Mouse (Mus musculus) MEL (cell line): ENCODE results near the gene Vax2. TPM values are rescaled to one million over a fixed set of nuclear protein-coding genes. Genes with fewer than 3 reads are reported as not detected.

Experiments used
- DNase-seq: peaks from one replicate; pipeline ENCODE4 v3.0.0; 2011; ENCODE audit warnings: low read depth, low spot score
- H3K27ac ChIP-seq: 2 replicates; pipeline ENCODE4 v1.5.1; 2012; ENCODE audit warnings: low read depth, mild to moderate bottlenecking, control low read depth, low read length, moderate library complexity; ENCODE audit not compliant: control insufficient read depth
- H3K27me3 ChIP-seq, 2 experiments: fragments of 150-350 bp in 1 of 2; sonication (generic) in 1 of 2; 2 replicates each; pipeline ENCODE4 v1.6.1; 2012; ENCODE audit warnings: low read length in 2 of 2, mild to moderate bottlenecking in 2 of 2, improper control_type of control experiment in 1 of 2, moderate library complexity in 1 of 2; ENCODE audit not compliant: insufficient read depth in 2 of 2, control insufficient read depth in 1 of 2
- H3K36me3 ChIP-seq, 2 experiments: 2 replicates each; pipeline ENCODE4 v1.6.1; 2012 to 2014; ENCODE audit warnings: low read length in 2 of 2, improper control_type of control experiment in 1 of 2, inconsistent platforms in 1 of 2, mild to moderate bottlenecking in 1 of 2; ENCODE audit not compliant: insufficient read depth in 2 of 2, control insufficient read depth in 1 of 2
- H3K4me1 ChIP-seq, 2 experiments: fragments of 150-350 bp in 1 of 2; sonication (generic) in 1 of 2; 2 replicates each; pipeline ENCODE4 v1.6.1; 2012; ENCODE audit warnings: low read length in 2 of 2, improper control_type of control experiment in 1 of 2, mild to moderate bottlenecking in 1 of 2; ENCODE audit not compliant: insufficient read depth in 2 of 2, control insufficient read depth in 1 of 2
- H3K4me3 ChIP-seq, 2 experiments: fragments of 150-350 bp in 1 of 2; sonication (generic) in 1 of 2; 2 replicates each; pipeline ENCODE4 v1.5.1; 2012; ENCODE audit warnings: low read depth in 2 of 2, low read length in 2 of 2, mild to moderate bottlenecking in 2 of 2, moderate library complexity in 2 of 2, control low read depth in 1 of 2, improper control_type of control experiment in 1 of 2; ENCODE audit not compliant: control insufficient read depth in 1 of 2, insufficient read depth in 1 of 2
- H3K79me2 ChIP-seq: 2 replicates; pipeline ENCODE4 v1.6.1; 2012; ENCODE audit warnings: mild to moderate bottlenecking, low read length, moderate library complexity; ENCODE audit not compliant: control insufficient read depth, poor library complexity, insufficient read depth
- H3K9ac ChIP-seq: 2 replicates; pipeline ENCODE4 v1.6.1; 2012; ENCODE audit warnings: low read depth, mild to moderate bottlenecking, control low read depth, low read length, moderate library complexity; ENCODE audit not compliant: control insufficient read depth, poor library complexity, severe bottlenecking
- H3K9me3 ChIP-seq: fragments of 150-350 bp; sonication (generic); replicated peaks from 2 replicates; pipeline ENCODE4 v1.6.1; 2012; ENCODE audit warnings: mild to moderate bottlenecking, low read length, improper control_type of control experiment, moderate library complexity; ENCODE audit not compliant: insufficient read depth
- CHD2 ChIP-seq: IDR thresholded peaks from 2 replicates; pipeline ENCODE4 v1.6.1; 2011; ENCODE audit warnings: low read length, improper control_type of control experiment
- CTCF ChIP-seq, 3 experiments: IDR thresholded peaks in 2 of 3; conservative IDR thresholded peaks in 1 of 3; 2 replicates each; pipeline ENCODE4 v1.5.1; 2011 to 2012; ENCODE audit warnings: low read length in 3 of 3, low read depth in 2 of 3, mild to moderate bottlenecking in 2 of 3, improper control_type of control experiment in 1 of 3, inconsistent platforms in 1 of 3, mixed read lengths in 1 of 3, moderate library complexity in 1 of 3; ENCODE audit not compliant: control insufficient read depth in 1 of 3, insufficient read depth in 1 of 3, poor library complexity in 1 of 3, severe bottlenecking in 1 of 3
- JUND ChIP-seq: IDR thresholded peaks from 2 replicates; pipeline ENCODE4 v1.6.1; 2011; ENCODE audit warnings: low read depth, mild to moderate bottlenecking, improper control_type of control experiment, low read length
- KAT2A ChIP-seq: conservative IDR thresholded peaks from 2 replicates; pipeline ENCODE4 v1.6.1; 2012; ENCODE audit warnings: low read depth, low read length, improper control_type of control experiment, inconsistent platforms
- MAFK ChIP-seq: IDR thresholded peaks from 2 replicates; pipeline ENCODE4 v1.6.1; 2011; ENCODE audit warnings: low read depth, mild to moderate bottlenecking, low read length, improper control_type of control experiment, borderline replicate concordance
- MAZ ChIP-seq: IDR thresholded peaks from 2 replicates; pipeline ENCODE4 v1.6.1; 2012; ENCODE audit warnings: low read depth, mild to moderate bottlenecking, inconsistent platforms, low read length, improper control_type of control experiment
- MEF2A ChIP-seq: IDR thresholded peaks from 2 replicates; pipeline ENCODE4 v1.6.1; 2014; ENCODE audit warnings: low read depth, mild to moderate bottlenecking, inconsistent platforms, low read length, improper control_type of control experiment; ENCODE audit not compliant: poor library complexity, insufficient replicate concordance, severe bottlenecking; ENCODE audit errors: extremely low read depth
- MXI1 ChIP-seq: IDR thresholded peaks from 2 replicates; pipeline ENCODE4 v1.6.1; 2011; ENCODE audit warnings: mild to moderate bottlenecking, low read depth, low read length, improper control_type of control experiment
- MYC ChIP-seq: IDR thresholded peaks from 2 replicates; pipeline ENCODE4 v1.6.1; 2011; ENCODE audit warnings: low read depth, mild to moderate bottlenecking, low read length, improper control_type of control experiment, moderate library complexity
- NELFE ChIP-seq: IDR thresholded peaks from 2 replicates; pipeline ENCODE4 v1.6.1; 2011; ENCODE audit warnings: low read depth, low read length, improper control_type of control experiment
- POLR2A ChIP-seq, 2 experiments: IDR thresholded peaks; 2 replicates each; pipeline ENCODE4 v1.6.1; 2011 to 2012; ENCODE audit warnings: low read length in 2 of 2, mild to moderate bottlenecking in 2 of 2, control low read depth in 1 of 2, improper control_type of control experiment in 1 of 2, low read depth in 1 of 2, moderate library complexity in 1 of 2; ENCODE audit not compliant: control insufficient read depth in 1 of 2, insufficient read depth in 1 of 2, poor library complexity in 1 of 2
- RAD21 ChIP-seq: IDR thresholded peaks from 2 replicates; pipeline ENCODE4 v1.6.1; 2011; ENCODE audit warnings: mild to moderate bottlenecking, low read depth, low read length, improper control_type of control experiment
- SIN3A ChIP-seq: IDR thresholded peaks from 2 replicates; pipeline ENCODE4 v1.6.1; 2012; ENCODE audit warnings: low read length, improper control_type of control experiment, inconsistent platforms
- SMC3 ChIP-seq: IDR thresholded peaks from 2 replicates; pipeline ENCODE4 v1.6.1; 2011; ENCODE audit warnings: low read depth, low read length, improper control_type of control experiment
- TCF12 ChIP-seq: IDR thresholded peaks from 2 replicates; pipeline ENCODE4 v1.6.1; 2014; ENCODE audit warnings: low read depth, mild to moderate bottlenecking, inconsistent platforms, low read length, improper control_type of control experiment, moderate library complexity
- USF1 ChIP-seq: IDR thresholded peaks from 2 replicates; pipeline ENCODE4 v1.6.1; 2014; ENCODE audit warnings: low read depth, mild to moderate bottlenecking, inconsistent platforms, low read length, improper control_type of control experiment, moderate library complexity
- ZC3H11A ChIP-seq: IDR thresholded peaks from 2 replicates; pipeline ENCODE4 v1.6.1; 2012; ENCODE audit warnings: low read depth, mild to moderate bottlenecking, inconsistent platforms, low read length, improper control_type of control experiment
- polyA plus RNA-seq, 2 experiments: library from polyadenylated mRNA; stranded (reverse) in 1 of 2; unstranded in 1 of 2; fragments of >175 nt in 1 of 2; fragments of >200 nt in 1 of 2; gene quantifications; 2 replicates each; pipeline versions ENCODE4 v1.2.1 to v1.2.4; 2012; ENCODE audit warnings: low replicate concordance in 2 of 2, low read depth in 1 of 2; ENCODE audit not compliant: insufficient read length in 2 of 2, insufficient read depth in 1 of 2, missing spikeins in 1 of 2
- total RNA-seq: library from RNA; depleted of rRNA; stranded (reverse); fragments of 300-350 nt; gene quantifications from 2 replicates; pipeline ENCODE4 v1.2.3, GENCODE M21; 2012; rRNA removed

The Vax2 gene
- total RNA-seq (0.39 and 0.46 TPM in 2 replicates), polyA plus RNA-seq (1 to 10 TPM in 1 of 2 experiments, not detected in 1; 3.2 TPM)

DNA sequence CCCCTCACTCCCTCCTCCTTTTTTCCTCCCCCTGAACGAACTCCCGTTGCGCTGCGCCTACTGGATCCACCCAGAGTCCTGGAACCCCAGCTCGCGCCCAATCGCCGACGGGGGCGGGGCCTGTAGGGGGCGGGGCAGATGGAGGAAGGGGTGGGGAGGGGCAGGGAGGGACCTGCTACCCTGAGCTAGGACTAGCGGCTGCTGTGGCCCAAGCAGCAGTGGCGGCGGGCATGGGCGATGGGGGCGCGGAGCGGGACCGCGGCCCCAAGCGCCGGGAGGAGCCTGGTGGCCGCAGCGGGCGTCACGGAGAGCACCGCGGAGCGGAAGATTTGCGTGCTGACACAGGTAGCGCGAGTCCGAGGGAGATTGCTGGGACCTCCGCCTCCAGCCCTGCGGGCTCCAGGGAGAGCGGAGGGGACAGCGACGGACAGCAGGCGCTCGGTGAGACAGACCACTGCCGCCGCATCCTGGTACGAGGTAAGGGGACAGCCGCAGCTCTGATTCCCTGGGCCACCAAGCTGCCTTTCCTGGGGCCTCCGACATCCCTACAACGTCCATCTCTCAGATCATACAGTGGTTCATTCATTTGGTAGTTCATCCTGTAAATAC is at the start of gene Vax2:
Gene Vax2, plus strand, starts transcription at position 198 of the 609 bp plus-strand sequence.
- H3K4me1 ChIP-seq = no peaks in the 10 kb centered on the region; a peak in 1 of 4 replicates
- H3K27ac ChIP-seq = no peak within 1 kb of the TSS
- TF ChIP-seq RAD21 = no peak
- TF ChIP-seq USF1 = no peak
- TF ChIP-seq NELFE = peak; percentile 25; the same call in 1 of the 2 replicates
- TF ChIP-seq CHD2 = no peak
- peak; percentile 30; the same call in 1 of the 2 replicates for TF ChIP-seq MAZ
- DNase-seq = peak; percentile 92
- no peaks in the 10 kb centered on the region; the same call in 1 of the 2 replicates for H3K79me2 ChIP-seq
- H3K36me3 ChIP-seq = no peaks in the 10 kb centered on the region
- H3K9ac ChIP-seq = peak within 1 kb of the TSS; percentile 65
- no peaks in the 10 kb centered on the region for H3K9me3 ChIP-seq
- peak within 1 kb of the TSS; percentile 64 to 71 for H3K4me3 ChIP-seq
- peaks cover 0 to 2% of the 10 kb centered on the region in 2 experiments; a peak in 3 of 4 replicates for H3K27me3 ChIP-seq

DNA sequence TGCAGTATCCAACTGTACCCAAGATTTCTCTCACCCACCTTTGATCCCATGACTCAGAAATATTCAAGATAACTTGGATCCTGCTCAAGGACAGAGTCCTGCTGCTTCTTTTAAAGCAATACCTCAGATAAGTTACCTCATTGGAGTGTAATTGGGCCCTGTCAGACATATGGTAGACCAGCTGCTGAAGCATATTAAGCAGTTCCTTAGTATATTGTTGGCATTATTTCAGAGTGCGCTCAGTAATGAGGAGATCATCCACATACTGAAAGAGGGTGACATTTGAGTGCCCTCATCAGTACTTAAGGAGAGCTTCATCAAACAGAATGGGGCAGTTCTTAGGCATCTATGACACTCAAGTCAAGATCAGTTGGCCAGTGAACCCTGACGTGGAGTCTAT is 46.1 kb upstream of the Vax2 start:
- peaks cover 23 to 24% of the 10 kb centered on the region in 2 experiments for H3K27me3 ChIP-seq

DNA sequence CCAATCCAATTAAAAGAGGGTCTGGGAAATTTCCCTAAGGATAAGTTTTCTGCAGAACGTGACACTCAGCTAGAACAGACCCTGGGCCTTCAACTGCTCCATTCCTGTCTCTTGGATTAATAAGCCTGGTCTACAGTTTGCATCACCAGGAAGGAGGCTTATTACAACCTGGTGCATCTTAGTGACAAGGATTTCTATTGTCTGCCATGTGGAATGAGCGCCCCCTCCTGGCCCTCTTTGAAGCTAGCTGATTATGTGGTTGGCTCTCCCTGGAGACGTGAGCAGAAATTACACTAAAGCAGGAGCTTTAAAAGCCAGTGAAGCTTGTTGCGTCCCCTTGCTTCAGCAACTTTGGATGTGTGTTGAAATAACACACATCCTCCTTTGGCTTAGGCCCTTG is 37.7 kb upstream of the Vax2 start:
- no peak overlapping the region for H3K9ac ChIP-seq
- no peak overlapping the region for H3K27ac ChIP-seq
- H3K79me2 ChIP-seq = no peaks in the 10 kb centered on the region
- H3K4me1 ChIP-seq = no peaks in the 10 kb centered on the region
- H3K9me3 ChIP-seq = no peaks in the 10 kb centered on the region
- peaks cover 4 to 8% of the 10 kb centered on the region in 2 experiments for H3K27me3 ChIP-seq
- no peak overlapping the region for H3K4me3 ChIP-seq
- no peaks in the 10 kb centered on the region for H3K36me3 ChIP-seq
- TF ChIP-seq ZC3H11A = peak; percentile 55
- TF ChIP-seq CTCF (IDR thresholded peaks at IDR 0.05 in 2 of 3, conservative IDR thresholded peaks at IDR 0.05 in 1 of 3; ENCODE audit: control insufficient read depth in 1 of 3, insufficient read depth in 1 of 3, low read depth in 2 of 3, low read length in 3 of 3, poor library complexity in 1 of 3, severe bottlenecking in 1 of 3) = peak; percentile 85 to 92 (median 86)
- no peak for TF ChIP-seq MYC
- no peak for TF ChIP-seq JUND
- no peak for TF ChIP-seq SIN3A
- no peak for TF ChIP-seq MXI1
- TF ChIP-seq RAD21 = peak; percentile 86
- TF ChIP-seq SMC3 = peak; percentile 72
- TF ChIP-seq POLR2A (IDR thresholded peaks at IDR 0.05; ENCODE audit: control insufficient read depth in 1 of 2, insufficient read depth in 1 of 2, low read depth in 1 of 2, low read length in 2 of 2, poor library complexity in 1 of 2) = no peak
- no peak for TF ChIP-seq TCF12
- no peak for TF ChIP-seq MEF2A
- peak; percentile 77 for DNase-seq

More for the DNA sequence above, 46.1 kb upstream of the Vax2 start:
- H3K4me3 ChIP-seq = no peak overlapping the region
- no peaks in the 10 kb centered on the region for H3K4me1 ChIP-seq
- H3K36me3 ChIP-seq = no peaks in the 10 kb centered on the region
- H3K79me2 ChIP-seq = no peaks in the 10 kb centered on the region
- H3K9me3 ChIP-seq = no peaks in the 10 kb centered on the region
- no peak for TF ChIP-seq SMC3
- no peak for TF ChIP-seq KAT2A
- no peak for TF ChIP-seq ZC3H11A
- TF ChIP-seq MAFK = no peak
- TF ChIP-seq USF1 = no peak
- H3K27ac ChIP-seq = no peak overlapping the region
- H3K9ac ChIP-seq = no peak overlapping the region
- DNase-seq = no peak
